In genomic region chr12:104742247-104742646, GRCm38 (mm10) we compare ENCODE assay signal across 15 mouse cellular contexts. TPM values are rescaled to one million over a fixed set of nuclear protein-coding genes. Genes with fewer than 3 reads are reported as not detected.
DNase-seq lines count a peak whose midpoint lies in the region; ATAC-seq and TF ChIP-seq lines count a peak whose summit lies in the region.
"Had no signal": no experiment of that assay in that cellular context is flagged by ENCODE, and none has a peak within 500 bp of the region (broad histone marks: within the 10 kb centered on the region; RNA-seq: fewer than 3 reads in every experiment).

No protein-coding gene starts in this region.

- H3K27me3 ChIP-seq in heart, postnatal 0 days (ENCODE audit: control insufficient read depth, insufficient read depth, low read length), result no peaks in the 10 kb centered on the region
- H3K27me3 ChIP-seq in embryonic facial prominence, embryonic 10.5 days (replicated peaks; ENCODE audit: low read depth, poor library complexity, severe bottlenecking), result no peaks in the 10 kb centered on the region
- H3K27me3 ChIP-seq: limb, embryonic 15.5 days had no signal

- H3K36me3 ChIP-seq in heart, postnatal 0 days (replicated peaks; ENCODE audit: control insufficient read depth, insufficient read depth, low read length), result peaks cover 6% of the 10 kb centered on the region
- peaks cover 31% of the 10 kb centered on the region for H3K36me3 ChIP-seq in embryonic facial prominence, embryonic 10.5 days (replicated peaks)

- TF ChIP-seq EP300 in heart, postnatal 0 days (IDR thresholded peaks at IDR 0.05; ENCODE audit: low read depth), result no peak

- WGBS in heart, postnatal 0 days, result 73% methylated on average over 6 of the region's 6 CpGs
- WGBS in embryonic facial prominence, embryonic 10.5 days, result 84% methylated on average over 6 of the region's 6 CpGs

- no peak overlapping the region for H3K9ac ChIP-seq in heart, postnatal 0 days (replicated peaks; ENCODE audit: low read depth, low read length)
- H3K9ac ChIP-seq: limb, embryonic 15.5 days had no signal

- no peaks in the 10 kb centered on the region for H3K9me3 ChIP-seq in heart, postnatal 0 days (replicated peaks; ENCODE audit: control insufficient read depth, low read length)
- no peaks in the 10 kb centered on the region for H3K9me3 ChIP-seq in embryonic facial prominence, embryonic 10.5 days
- H3K9me3 ChIP-seq: limb, embryonic 15.5 days had no signal

- no peak for ATAC-seq in heart, postnatal 0 days (ENCODE audit: insufficient read depth, low read depth)
- ATAC-seq in monocyte, adult 5-6 weeks (replicated peaks; ENCODE audit: insufficient number of reproducible peaks, low FRiP score, low TSS enrichment, poor library complexity, severe bottlenecking), result peak; percentile 89

- H3K4me2 ChIP-seq in heart, postnatal 0 days (ENCODE audit: low read depth, low read length), result no peak overlapping the region
- H3K4me2 ChIP-seq: limb, embryonic 15.5 days had no signal

- no peak overlapping the region for H3K4me3 ChIP-seq in heart, postnatal 0 days (ENCODE audit: low read depth, low read length)
- H3K4me3 ChIP-seq in embryonic facial prominence, embryonic 10.5 days, result no peak overlapping the region
- H3K4me3 ChIP-seq: erythroblast, embryonic 14.5 days; limb, embryonic 15.5 days had no signal

- no peak for DNase-seq in heart, postnatal 0 days (ENCODE audit: low spot score)
- no peak for DNase-seq in heart, adult 8-10 months (ENCODE audit: low spot score)
- peak; percentile 7 for DNase-seq in lung, postnatal 10 days
- DNase-seq in lung, postnatal 4 days, result no peak
- DNase-seq in MEL-GATA-1-ER (ENCODE audit: extremely low read depth, low read depth), result peak; percentile 83
- DNase-seq in cerebellum, postnatal 25 days, result no peak
- DNase-seq in embryonic facial prominence, embryonic 10.5 days (ENCODE audit: low spot score), result no peak
- DNase-seq: cerebellum, adult 2 months; embryo, embryonic 11 days; gastrocnemius, postnatal 25 days; kidney, postnatal 10 days; layer of hippocampus, postnatal 36 days had no signal

- H3K4me1 ChIP-seq in heart, postnatal 0 days (ENCODE audit: control insufficient read depth, insufficient read depth), result peaks cover 23% of the 10 kb centered on the region
- H3K4me1 ChIP-seq in embryonic facial prominence, embryonic 10.5 days, result peaks cover 40% of the 10 kb centered on the region

- no peak overlapping the region for H3K27ac ChIP-seq in heart, postnatal 0 days (ENCODE audit: low read depth)
- H3K27ac ChIP-seq in embryonic facial prominence, embryonic 10.5 days (replicated peaks), result no peak overlapping the region
- H3K27ac ChIP-seq: limb, embryonic 15.5 days had no signal

- 0 out of 2 replicates have a peak, but pooled peaks have one; percentile 7 for TF ChIP-seq CTCF in heart, postnatal 0 days (IDR thresholded peaks at IDR 0.05; ENCODE audit: low read depth)

RNA-seq across cellular contexts. Expression of gene Dicer1, which starts 9.5 kb away (rescaled TPM):
- total RNA-seq in heart, postnatal 0 days (2014; rRNA removed; ENCODE audit: low replicate concordance), result 17.4 and 32.1 TPM in 2 replicates
- 12.3 and 14.3 TPM in 2 replicates for polyA plus RNA-seq in heart, postnatal 0 days (2015; fragmentation: Nextera tagmentation; extraction: Ambion mirVana)
- 10 to 100 TPM; 21.4 to 24.6 (median 22.5) TPM for total RNA-seq in heart, adult 8-10 months (2022)
- 29.7 to 53.7 TPM (median 49.9 TPM) in 3 replicates for total RNA-seq in monocyte, adult 5-6 weeks (2017)
- 52.6 and 54.6 TPM in 2 replicates for polyA plus RNA-seq in embryonic facial prominence, embryonic 10.5 days (2016; fragmentation: Nextera tagmentation; extraction: Ambion mirVana)

Comparison
In these comparisons a context has a peak if more than half of its experiments do, and no peak if none do; other contexts are left out.
1. DNase-seq: peak in lung, postnatal 10 days (single experiment) and MEL-GATA-1-ER (single experiment); none in heart, postnatal 0 days (single experiment), heart, adult 8-10 months (single experiment), lung, postnatal 4 days (0 of 2), cerebellum, postnatal 25 days (0 of 2) and embryonic facial prominence, embryonic 10.5 days (single experiment).